Mouse (Mus musculus): ENCODE data around the gene Mrps11. TPM values are rescaled to one million over a fixed set of nuclear protein-coding genes. Genes with fewer than 3 reads are reported as not detected.

The Mrps11 gene
- total and polyA plus RNA-seq, 3 experiments: 68.3 to 94.6 (median 75.1) TPM

DNA sequence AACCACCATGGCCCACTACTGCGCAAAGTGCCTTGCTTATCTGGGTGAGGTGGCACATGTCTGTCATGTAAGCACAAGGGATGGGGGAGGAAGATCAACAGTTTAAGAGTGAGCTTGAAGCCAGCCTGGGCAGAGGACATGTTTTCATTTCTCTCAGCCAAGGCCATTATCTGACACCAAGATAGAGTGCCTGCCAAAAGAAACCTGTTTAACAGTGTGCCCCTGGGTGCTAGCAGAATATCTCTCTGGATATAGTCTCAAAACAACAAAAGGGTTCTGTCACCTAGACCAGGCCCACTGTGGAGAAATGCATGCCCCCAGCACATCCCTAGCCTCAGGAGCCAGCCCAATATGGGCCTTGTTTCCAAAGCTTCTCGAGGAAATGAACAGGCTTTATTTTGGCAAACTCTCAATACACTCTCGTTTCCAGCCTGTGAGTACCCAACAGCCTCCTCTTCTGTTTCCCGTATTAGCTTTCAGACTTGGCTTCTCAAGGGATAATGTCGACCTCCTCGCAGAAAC is 11.7 kb downstream of the Mrps11 start:
- no peak for DNase-seq (ENCODE audit: extremely low read depth)
- Histone ChIP-seq H3K9ac (ENCODE audit: insufficient read depth, low read depth) (no peak overlapping the region), H3K27ac (ENCODE audit: insufficient read depth, low read depth) (no peak overlapping the region), H3K4me1 (ENCODE audit: control insufficient read depth in 1 of 2, insufficient read depth in 2 of 2) (no peaks in the 10 kb centered on the region), H3K36me3 (replicated peaks in 1 of 2; ENCODE audit: control insufficient read depth in 1 of 2, insufficient read depth in 1 of 2, low read length in 1 of 2) (peaks cover 33 to 47% of the 10 kb centered on the region in 2 experiments), H3K4me2 (ENCODE audit: insufficient read depth, low read depth, poor library complexity, severe bottlenecking) (no peak overlapping the region), H3K9me3 (replicated peaks; ENCODE audit: low read length) (no peaks in the 10 kb centered on the region), H3K4me3 (replicated peaks in 1 of 3; ENCODE audit: low read depth in 2 of 3, low read length in 2 of 3, poor library complexity in 1 of 3) (no peak overlapping the region), H3K79me2 (replicated peaks; ENCODE audit: control insufficient read depth, extremely low read depth, insufficient read depth, poor library complexity, severe bottlenecking) (no peaks in the 10 kb centered on the region), H3K27me3 (replicated peaks) (no peaks in the 10 kb centered on the region)
- dilution Hi-C loops (cut with MboI; ENCODE audit: extremely low pct_ligation_motif_present, extremely low pct_unique_long_range_greater_than_20kb, low sequenced_read_pairs): no loop called here
- in situ Hi-C loops (cut with MboI; ENCODE audit: low pct_ligation_motif_present, low pct_unique_long_range_greater_than_20kb, low sequenced_read_pairs): loop anchor here (5.0 to 25.0 kb wide), 2 partner anchors 98 to 293 kb away; no protein-coding TSS in a partner anchor
- no peak for TF ChIP-seq JUN (IDR thresholded peaks at IDR 0.05; ENCODE audit: insufficient read depth, low read depth, low read length)
- no peak for TF ChIP-seq TBP (conservative IDR thresholded peaks at IDR 0.05; ENCODE audit: low read depth, low read length)
- no peak for TF ChIP-seq MYC (IDR thresholded peaks at IDR 0.05; ENCODE audit: low read depth, low read length)
- TF ChIP-seq MEF2A (IDR thresholded peaks at IDR 0.05; ENCODE audit: borderline replicate concordance, low read depth, low read length): no peak
- TF ChIP-seq ZNF384 (IDR thresholded peaks at IDR 0.05; ENCODE audit: low read depth, low read length): no peak
- no peak for TF ChIP-seq MAX (IDR thresholded peaks at IDR 0.05; ENCODE audit: low read length)

GRCm38 (mm10) chr7:78796624-78797023 is 13.7 kb downstream of the Mrps11 start:
- no peak overlapping the region for H3K9ac ChIP-seq (ENCODE audit: insufficient read depth, low read depth)
- H3K27me3 ChIP-seq (replicated peaks): no peaks in the 10 kb centered on the region
- no peak overlapping the region for H3K4me2 ChIP-seq (ENCODE audit: insufficient read depth, low read depth, poor library complexity, severe bottlenecking)
- DNase-seq (ENCODE audit: extremely low read depth): no peak
- no peaks in the 10 kb centered on the region for H3K79me2 ChIP-seq (replicated peaks; ENCODE audit: control insufficient read depth, extremely low read depth, insufficient read depth, poor library complexity, severe bottlenecking)
- H3K4me1 ChIP-seq (ENCODE audit: control insufficient read depth in 1 of 2, insufficient read depth in 2 of 2): no peaks in the 10 kb centered on the region
- TF ChIP-seq TCF12 (IDR thresholded peaks at IDR 0.05; ENCODE audit: low read depth, low read length): no peak
- in situ Hi-C loops (cut with MboI; ENCODE audit: low pct_ligation_motif_present, low pct_unique_long_range_greater_than_20kb, low sequenced_read_pairs): loop anchor here (25.0 kb wide), 1 partner anchor 291 kb away; no protein-coding TSS in a partner anchor
- dilution Hi-C loops (cut with MboI; ENCODE audit: extremely low pct_ligation_motif_present, extremely low pct_unique_long_range_greater_than_20kb, low sequenced_read_pairs): no loop called here
- no peak overlapping the region for H3K4me3 ChIP-seq (replicated peaks in 1 of 3; ENCODE audit: low read depth in 2 of 3, low read length in 2 of 3, poor library complexity in 1 of 3)
- H3K9me3 ChIP-seq (replicated peaks; ENCODE audit: low read length): no peaks in the 10 kb centered on the region
- peaks cover 18 to 29% of the 10 kb centered on the region in 2 experiments for H3K36me3 ChIP-seq (replicated peaks in 1 of 2; ENCODE audit: control insufficient read depth in 1 of 2, insufficient read depth in 1 of 2, low read length in 1 of 2)
- H3K27ac ChIP-seq (ENCODE audit: insufficient read depth, low read depth): no peak overlapping the region

- Histone ChIP-seq H3K27ac (ENCODE audit: insufficient read depth, low read depth) (no peak overlapping the region), H3K4me1 (ENCODE audit: control insufficient read depth in 1 of 2, insufficient read depth in 2 of 2) (no peaks in the 10 kb centered on the region)
- dilution Hi-C loops (cut with MboI; ENCODE audit: extremely low pct_ligation_motif_present, extremely low pct_unique_long_range_greater_than_20kb, low sequenced_read_pairs): no loop called here
These were observed 15.0 kb downstream of the Mrps11 start for GRCm38 (mm10) chr7:78797843-78798455.

More at GRCm38 (mm10) chr7:78797843-78798455, 15.0 kb downstream of the Mrps11 start:
- in situ Hi-C loops (cut with MboI; ENCODE audit: low pct_ligation_motif_present, low pct_unique_long_range_greater_than_20kb, low sequenced_read_pairs): loop anchor here (25.0 kb wide), 1 partner anchor 289 kb away; no protein-coding TSS in a partner anchor
- Histone ChIP-seq H3K79me2 (replicated peaks; ENCODE audit: control insufficient read depth, extremely low read depth, insufficient read depth, poor library complexity, severe bottlenecking) (no peaks in the 10 kb centered on the region), H3K9ac (ENCODE audit: insufficient read depth, low read depth) (no peak overlapping the region), H3K9me3 (replicated peaks; ENCODE audit: low read length) (no peaks in the 10 kb centered on the region), H3K4me3 (replicated peaks in 1 of 3; ENCODE audit: low read depth in 2 of 3, low read length in 2 of 3, poor library complexity in 1 of 3) (no peak overlapping the region), H3K27me3 (replicated peaks) (no peaks in the 10 kb centered on the region), H3K36me3 (replicated peaks in 1 of 2; ENCODE audit: control insufficient read depth in 1 of 2, insufficient read depth in 1 of 2, low read length in 1 of 2) (peaks cover 5 to 15% of the 10 kb centered on the region in 2 experiments), H3K4me2 (ENCODE audit: insufficient read depth, low read depth, poor library complexity, severe bottlenecking) (no peak overlapping the region)
- TF ChIP-seq MXI1 (IDR thresholded peaks at IDR 0.05; ENCODE audit: low read depth, low read length) (no peak), PAX5 (IDR thresholded peaks at IDR 0.05; ENCODE audit: low read length) (no peak), CHD1 (IDR thresholded peaks at IDR 0.05; ENCODE audit: low read depth, low read length) (no peak), MAZ (IDR thresholded peaks at IDR 0.05; ENCODE audit: low read depth, low read length) (no peak), NRF1 (IDR thresholded peaks at IDR 0.05; ENCODE audit: low read depth, low read length) (no peak), ZC3H11A (IDR thresholded peaks at IDR 0.05; ENCODE audit: low read depth, low read length) (no peak), USF1 (IDR thresholded peaks at IDR 0.05; ENCODE audit: low read depth, low read length) (no peak), MYC (IDR thresholded peaks at IDR 0.05; ENCODE audit: low read depth, low read length) (no peak)
- no peak for DNase-seq (ENCODE audit: extremely low read depth)
